Mouse (Mus musculus) kidney, adult 9 months (tissue): ENCODE results near the gene Rhobtb1.

Experiments used
- DNase-seq: peaks from one replicate; pipeline ENCODE4 v3.0.0; 2022

The Rhobtb1 gene

DNA sequence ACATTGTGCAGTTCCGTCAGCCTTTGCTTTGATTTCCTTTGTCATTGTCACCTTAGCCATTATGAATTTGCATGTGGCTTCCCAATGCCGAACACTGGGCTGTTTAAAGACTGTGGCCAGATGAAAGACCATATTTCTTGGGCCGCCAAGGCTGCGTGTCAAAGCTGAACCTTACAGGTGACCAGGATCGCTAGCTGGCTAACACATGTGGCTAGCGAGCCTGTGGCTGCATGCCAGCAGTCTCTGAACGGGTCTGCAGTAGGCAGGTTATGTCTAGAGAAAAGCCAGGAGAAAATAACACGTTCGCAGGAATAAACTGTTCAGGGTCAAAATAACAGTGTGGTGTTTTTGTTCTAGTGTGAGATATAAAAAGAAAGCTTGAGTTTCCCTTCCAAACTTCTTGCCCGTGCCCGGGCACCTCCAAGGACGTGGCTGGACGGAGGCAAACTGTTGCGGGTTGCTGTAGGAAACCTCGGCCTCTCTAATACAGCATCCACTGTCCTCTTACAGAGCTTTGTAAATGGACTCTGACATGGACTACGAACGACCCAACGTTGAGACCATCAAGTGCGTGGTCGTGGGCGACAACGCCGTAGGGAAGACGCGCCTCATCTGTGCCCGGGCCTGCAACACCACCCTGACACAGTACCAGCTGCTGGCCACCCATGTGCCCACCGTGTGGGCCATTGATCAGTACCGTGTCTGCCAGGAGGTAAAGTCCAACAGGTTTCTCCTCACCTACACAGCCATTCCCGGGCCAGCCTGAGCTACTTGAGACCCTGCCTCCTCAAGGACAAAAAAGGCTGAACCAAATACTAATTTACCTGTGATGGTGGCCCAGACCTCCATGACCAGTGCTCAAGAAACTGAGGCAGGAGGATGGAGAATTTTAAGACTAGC lies 97.3 kb downstream of the Rhobtb1 start:
- DNase-seq = peak; percentile 77

DNA sequence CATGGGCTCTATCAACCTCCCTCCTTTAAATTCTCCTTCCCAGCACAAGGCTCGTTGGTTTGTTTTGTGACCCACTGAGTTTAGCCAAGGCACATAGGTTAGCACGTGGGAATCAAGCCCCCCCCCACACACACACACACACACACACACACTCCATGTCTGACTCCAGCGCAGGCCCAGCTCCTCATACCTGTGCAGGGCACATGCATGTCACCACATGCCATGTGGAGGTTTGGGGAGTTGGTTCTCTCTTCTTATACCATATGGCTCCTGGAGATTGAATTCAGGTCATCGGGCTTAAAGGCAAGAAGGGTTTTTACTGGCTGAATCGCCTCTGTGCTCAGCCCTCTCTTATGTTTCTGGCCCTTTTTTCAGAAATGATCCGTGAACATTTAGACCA lies 100.0 kb downstream of the Rhobtb1 start:
- no peak for DNase-seq

GRCm38 (mm10) chr10:69252112-69253074 lies 101.2 kb downstream of the Rhobtb1 start:
- no peak for DNase-seq

DNA sequence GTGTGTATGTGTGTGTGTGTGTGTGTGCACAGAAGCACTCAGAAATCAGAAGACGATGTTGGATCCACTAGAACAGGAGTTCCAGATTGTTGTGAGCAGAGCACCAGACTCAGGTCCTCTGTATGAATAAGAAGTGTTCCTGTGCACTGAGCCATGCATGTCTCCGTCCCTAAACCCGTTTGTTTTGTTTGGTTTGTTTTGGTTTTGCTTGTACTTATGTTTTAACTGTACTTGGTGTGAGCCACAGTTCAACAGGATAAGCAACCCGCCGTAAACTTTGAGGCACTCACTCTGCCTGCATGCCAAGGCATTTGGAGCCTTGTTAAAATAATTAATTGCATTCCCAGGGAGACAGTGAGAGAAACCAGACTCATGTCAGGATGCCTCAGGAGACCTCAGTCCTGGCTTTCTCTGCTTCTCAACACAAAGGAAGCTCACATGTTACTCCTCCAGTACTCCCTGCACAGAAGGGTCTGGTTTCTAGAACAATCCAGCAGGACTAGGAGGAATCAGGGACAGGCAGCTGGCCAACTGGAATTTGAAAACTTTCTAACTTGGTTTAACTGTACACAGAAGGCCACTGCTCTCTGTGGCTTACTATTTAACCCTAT lies 101.9 kb downstream of the Rhobtb1 start:
- DNase-seq = peak; percentile 93

- no peak for DNase-seq
Observed at GRCm38 (mm10) chr10:69253686-69254080, 102.4 kb downstream of the Rhobtb1 start.

- peak; percentile 96 for DNase-seq
Observed at GRCm38 (mm10) chr10:69254390-69254847, 103.2 kb downstream of the Rhobtb1 start.

DNA sequence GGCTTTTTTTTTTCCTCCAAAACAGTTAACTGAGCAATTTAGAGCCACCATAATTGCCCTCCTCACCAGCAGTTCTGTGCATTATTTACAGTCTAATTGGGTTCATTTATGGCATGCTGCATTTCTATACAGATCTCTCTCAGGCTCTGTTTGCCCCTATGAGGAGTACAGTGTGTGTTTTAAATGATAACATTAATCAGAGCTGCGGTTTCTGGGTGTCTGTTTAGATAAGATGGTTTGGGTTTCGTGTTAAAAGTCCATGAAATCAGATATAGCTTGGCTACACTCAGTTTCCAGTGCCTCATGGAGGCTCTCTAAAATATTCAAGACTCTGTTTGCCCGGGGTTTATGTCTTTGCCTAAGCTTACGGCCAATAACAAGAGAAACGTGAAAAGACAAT lies 104.4 kb downstream of the Rhobtb1 start:
- no peak for DNase-seq

DNA sequence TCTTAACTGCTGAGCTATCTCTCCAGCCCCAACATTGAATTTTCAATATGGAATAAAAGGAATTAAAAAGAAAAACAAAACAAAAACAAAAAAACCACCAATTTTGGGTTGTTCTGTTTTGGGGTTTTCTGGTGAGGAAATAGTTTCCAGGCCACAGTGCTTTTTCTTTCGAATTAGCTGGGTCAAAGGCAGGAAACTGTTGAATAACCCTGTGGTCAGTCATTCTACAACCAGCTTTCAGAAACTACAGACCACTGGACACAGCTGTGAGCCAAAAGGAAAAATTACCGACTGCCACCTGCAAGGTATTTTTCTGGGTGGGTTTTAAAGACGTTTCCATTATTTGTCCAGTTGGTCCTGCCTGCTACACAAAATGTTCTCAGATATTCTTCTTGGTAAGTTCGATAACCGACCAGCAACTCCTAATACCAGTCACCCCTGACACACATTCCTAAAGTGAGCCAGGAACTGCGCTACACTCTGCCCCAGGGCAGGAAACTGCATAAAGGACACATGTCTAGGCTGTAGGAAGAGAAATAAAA lies 106.4 kb downstream of the Rhobtb1 start:
- no peak for DNase-seq

- DNase-seq = peak; percentile 74
Observed at GRCm38 (mm10) chr10:69258588-69258987, 107.4 kb downstream of the Rhobtb1 start.

- no peak for DNase-seq
Observed at GRCm38 (mm10) chr10:69259161-69259560, 107.9 kb downstream of the Rhobtb1 start.

GRCm38 (mm10) chr10:69259929-69260328 lies 108.7 kb downstream of the Rhobtb1 start:
- DNase-seq = no peak

DNA sequence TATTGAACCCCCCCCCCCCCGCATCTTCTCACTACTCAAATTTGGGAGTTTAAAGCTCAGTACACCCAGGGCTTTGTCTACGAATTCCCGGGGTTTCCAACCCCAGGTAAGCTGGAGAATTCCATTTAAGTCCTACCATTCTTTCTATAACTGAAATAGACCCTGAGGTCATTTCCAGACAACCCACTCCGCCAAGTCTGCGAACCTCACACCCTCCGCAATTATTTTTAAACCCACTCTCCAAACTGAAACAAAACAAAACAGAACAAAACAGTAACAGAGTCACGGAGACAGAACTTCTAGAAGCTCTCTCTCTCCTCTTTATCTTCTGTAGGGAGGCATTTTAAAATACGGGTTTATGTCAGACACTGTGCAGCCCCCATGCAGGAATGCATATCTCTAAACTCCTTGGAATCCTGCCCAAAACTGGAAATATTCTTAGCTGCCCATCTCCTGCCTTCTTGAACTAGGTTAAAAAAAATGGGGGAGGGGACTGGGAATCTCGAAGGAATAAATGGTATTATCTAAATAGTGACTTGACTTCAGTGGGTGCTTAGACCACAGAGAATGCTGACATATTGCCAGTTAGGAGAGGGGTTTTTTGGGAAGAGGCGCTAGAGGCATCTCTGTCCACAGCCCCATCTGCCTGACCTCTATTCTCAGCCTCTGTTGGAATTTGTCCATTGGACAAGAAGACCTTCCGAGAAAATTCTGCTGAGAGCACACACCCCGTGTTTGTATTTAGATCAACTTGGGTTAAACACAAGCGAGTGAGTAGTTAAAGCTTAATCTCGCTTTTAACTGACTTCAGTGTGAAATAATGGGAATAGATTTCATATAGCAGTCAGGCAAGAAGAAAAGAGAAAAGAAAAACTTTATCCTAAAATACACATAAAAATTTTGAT lies 111.9 kb downstream of the Rhobtb1 start:
- peak; percentile 85 for DNase-seq

- DNase-seq = no peak
Observed at GRCm38 (mm10) chr10:69263906-69264305, 112.7 kb downstream of the Rhobtb1 start.

GRCm38 (mm10) chr10:69265421-69265820 lies 114.2 kb downstream of the Rhobtb1 start:
- no peak for DNase-seq

- DNase-seq = peak; percentile 89
Observed at GRCm38 (mm10) chr10:69268061-69268643, 116.9 kb downstream of the Rhobtb1 start.

GRCm38 (mm10) chr10:69271436-69271835 lies 120.2 kb downstream of the Rhobtb1 start:
- DNase-seq = no peak

GRCm38 (mm10) chr10:69274275-69274674 lies 123.0 kb downstream of the Rhobtb1 start:
- no peak for DNase-seq

- no peak for DNase-seq
Observed at GRCm38 (mm10) chr10:69274705-69275104, 123.5 kb downstream of the Rhobtb1 start.

GRCm38 (mm10) chr10:69275811-69276775 lies 124.9 kb downstream of the Rhobtb1 start:
- DNase-seq = no peak

DNA sequence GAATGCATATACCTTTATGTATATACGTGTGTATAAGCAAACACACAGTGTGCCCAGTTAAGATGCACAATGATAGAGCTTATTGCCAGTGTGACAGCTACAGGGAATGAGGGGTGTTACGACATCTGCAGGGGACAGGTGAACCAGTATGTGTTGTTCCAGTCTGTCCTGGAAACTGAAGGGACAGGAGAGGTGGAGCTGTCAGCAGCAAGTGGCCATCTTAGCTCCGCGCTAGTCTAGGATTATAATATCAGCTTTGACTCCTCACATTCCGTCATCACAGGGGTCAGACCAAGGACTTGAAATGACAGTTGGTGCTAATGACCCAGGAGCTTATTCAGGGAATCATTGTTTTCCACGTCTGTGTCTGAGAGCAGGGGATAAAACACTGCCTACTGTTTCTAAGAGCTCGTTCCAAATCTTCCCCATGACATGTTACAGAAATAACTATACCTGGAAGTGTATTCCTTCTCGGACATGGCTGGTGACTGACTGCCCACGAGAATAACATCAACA lies 125.7 kb downstream of the Rhobtb1 start:
- no peak for DNase-seq
